Mouse (Mus musculus): Measurements from ENCODE around the gene Tmem274.

Tmem274 gene

GRCm38 (mm10) chr4:149475096-149475495 lies 2.1 kb upstream of the Tmem274 start:
- DNase-seq (ENCODE audit: extremely low spot score), result no peak

- no peak for DNase-seq (ENCODE audit: extremely low spot score)
Observed at GRCm38 (mm10) chr4:149484566-149484965, 7.4 kb downstream of the Tmem274 start.

DNA sequence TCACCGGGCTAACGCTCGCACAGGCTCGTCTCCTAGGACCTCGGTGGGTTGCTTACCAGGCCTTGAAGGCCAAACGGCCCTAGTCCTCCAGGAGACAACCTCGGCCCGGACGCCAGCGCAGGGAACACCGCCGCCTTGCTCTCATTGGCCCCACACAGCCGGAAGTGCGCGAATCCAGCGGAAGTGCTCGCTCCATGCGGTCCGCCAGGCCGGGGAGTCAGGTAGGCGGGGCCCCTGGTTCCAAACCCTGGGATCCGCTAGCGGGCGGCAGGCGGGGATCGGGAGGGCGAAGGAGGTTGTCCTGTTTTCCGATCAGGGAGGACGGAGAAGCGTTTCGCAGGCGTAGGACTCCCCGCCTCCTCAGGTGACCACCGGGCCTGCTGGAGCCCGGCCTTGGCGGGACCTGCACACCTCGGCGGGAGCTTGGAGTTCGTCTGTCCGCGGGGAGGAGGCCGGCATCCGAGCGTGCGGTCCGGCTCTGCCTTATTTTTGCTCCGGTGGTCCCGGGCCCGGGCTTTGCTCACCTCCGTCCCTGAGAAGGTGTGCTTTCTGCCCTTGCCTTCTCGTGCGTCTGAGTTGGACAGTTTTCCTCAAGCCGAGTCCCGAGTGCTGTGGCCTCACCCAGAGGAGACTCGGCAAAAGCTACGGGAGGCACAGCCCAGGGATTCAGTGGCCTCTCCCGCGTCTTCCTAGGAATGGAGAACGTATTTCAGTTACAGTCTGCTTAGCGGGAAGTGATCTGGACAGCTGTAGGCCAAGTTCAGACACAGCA lies 8.1 kb downstream of the Tmem274 start, which contains the start of the genes Nmnat1 and Lzic:
TSS of gene Nmnat1 (minus strand) at position 150 of the 772 bp plus-strand sequence.
TSS of gene Lzic (plus strand) at position 177 of the 772 bp plus-strand sequence.
- DNase-seq (ENCODE audit: extremely low spot score), result peak; percentile 95

DNA sequence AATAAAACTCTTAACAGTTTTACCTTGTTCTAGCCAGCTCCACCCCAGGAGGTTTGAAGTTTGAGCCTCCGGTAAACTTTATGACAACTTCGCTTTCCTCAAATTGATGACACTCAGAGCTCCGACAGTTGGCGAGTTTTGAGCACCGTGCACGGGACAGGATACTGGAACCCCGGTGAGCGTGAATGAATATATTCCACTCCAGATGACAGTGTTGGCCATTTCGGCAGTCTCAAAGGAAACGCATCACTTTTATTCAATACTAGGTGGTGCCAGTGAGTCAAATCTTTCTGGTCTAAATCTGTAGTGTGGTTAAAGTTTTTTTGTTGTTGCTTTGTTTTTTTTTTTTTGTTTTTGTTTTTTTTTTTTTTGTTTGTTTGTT lies 8.6 kb downstream of the Tmem274 start:
- peak; percentile 31 for DNase-seq (ENCODE audit: extremely low spot score)

GRCm38 (mm10) chr4:149487729-149488128 lies 10.6 kb downstream of the Tmem274 start:
- no peak for DNase-seq (ENCODE audit: extremely low spot score)

GRCm38 (mm10) chr4:149489415-149490240 lies 12.4 kb downstream of the Tmem274 start:
- no peak for DNase-seq (ENCODE audit: extremely low spot score)

DNA sequence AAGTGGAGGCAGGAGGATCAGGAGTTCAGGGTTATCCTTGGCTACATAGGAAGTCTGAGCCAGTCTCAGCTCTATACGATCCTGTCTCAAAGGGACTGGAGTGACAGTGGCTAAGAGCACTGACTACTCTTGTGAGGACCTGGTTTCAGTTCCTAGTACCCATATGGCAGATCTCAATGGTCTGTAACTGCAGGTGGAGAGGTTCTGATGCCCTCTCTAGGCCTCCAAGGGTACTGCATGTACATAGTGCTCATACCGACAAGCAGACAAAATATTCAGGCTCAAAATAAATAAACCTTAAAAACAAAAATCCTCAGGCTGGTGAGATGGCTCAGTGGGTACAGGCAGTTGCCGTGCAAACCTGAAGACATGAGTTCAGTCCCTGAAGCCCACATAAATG lies 14.0 kb downstream of the Tmem274 start:
- DNase-seq (ENCODE audit: extremely low spot score), result no peak

GRCm38 (mm10) chr4:149496612-149497011 lies 19.4 kb downstream of the Tmem274 start:
- DNase-seq (ENCODE audit: extremely low spot score), result peak; percentile 29

- DNase-seq (ENCODE audit: extremely low spot score), result no peak
Observed at GRCm38 (mm10) chr4:149498901-149499300, 21.7 kb downstream of the Tmem274 start.

DNA sequence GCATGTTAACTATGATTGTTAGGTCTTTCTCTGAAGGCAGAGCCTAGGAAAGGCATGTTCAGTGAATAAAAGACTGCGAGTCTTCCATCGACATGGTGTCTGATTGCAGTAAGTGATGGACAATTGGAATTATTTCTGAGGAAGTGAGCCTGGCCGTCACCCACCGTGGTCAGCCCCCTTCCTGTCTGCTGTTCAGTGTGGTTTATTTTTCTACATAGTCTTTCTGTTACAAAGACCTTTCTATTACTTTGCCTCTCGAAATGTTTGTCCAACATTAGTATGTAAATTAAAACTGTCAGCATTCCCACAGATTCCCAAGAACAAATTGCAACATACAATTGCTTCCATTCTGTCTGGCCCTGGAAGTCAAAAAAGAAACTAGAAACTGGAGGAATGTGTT lies 22.6 kb downstream of the Tmem274 start:
- no peak for DNase-seq (ENCODE audit: extremely low spot score)

- DNase-seq (ENCODE audit: extremely low spot score), result no peak
Observed at GRCm38 (mm10) chr4:149504363-149504762, 27.2 kb downstream of the Tmem274 start.

- DNase-seq (ENCODE audit: extremely low spot score), result no peak
Observed at GRCm38 (mm10) chr4:149504858-149505257, 27.7 kb downstream of the Tmem274 start.

GRCm38 (mm10) chr4:149505261-149505967 lies 28.2 kb downstream of the Tmem274 start:
- DNase-seq (ENCODE audit: extremely low spot score), result no peak

DNA sequence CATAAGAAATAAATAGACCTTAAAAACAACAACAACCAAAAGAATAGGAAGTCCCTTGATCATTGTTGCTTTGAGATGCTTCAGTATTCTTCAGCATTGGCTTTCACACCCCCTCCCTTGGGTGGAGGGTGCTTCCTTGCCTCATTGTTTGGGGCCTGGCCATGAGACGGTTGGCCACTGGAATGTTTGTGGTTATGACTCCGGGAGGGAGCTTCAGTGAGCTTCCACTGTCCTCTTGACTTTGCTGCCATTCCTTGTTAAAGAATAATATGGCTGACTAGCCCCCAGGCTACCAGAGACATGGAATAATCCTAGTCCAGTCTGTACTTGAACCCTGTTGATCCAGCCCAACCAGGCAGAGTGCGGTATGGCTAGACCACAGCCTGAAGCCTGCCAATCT lies 29.7 kb downstream of the Tmem274 start:
- no peak for DNase-seq (ENCODE audit: extremely low spot score)

DNA sequence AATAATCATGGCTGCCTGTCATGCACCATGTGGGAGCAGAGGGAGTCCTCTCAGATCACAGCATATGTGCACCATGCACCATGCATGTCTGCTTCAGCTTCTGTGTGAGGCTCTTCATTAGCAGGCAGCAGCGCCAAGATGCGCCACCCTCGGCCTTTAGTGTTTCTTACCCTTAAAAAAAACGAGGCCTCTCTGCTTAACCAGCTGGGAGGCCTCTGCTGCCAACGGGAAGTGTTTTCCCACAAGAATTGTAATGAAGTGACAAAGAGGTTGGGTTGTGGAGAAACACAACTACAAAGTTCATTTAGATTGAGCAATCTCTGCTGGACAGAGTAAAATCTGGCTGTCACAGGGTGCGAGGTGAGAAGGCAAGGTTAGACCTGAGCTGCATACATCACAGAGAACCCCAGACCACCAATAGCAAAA lies 34.1 kb downstream of the Tmem274 start:
- DNase-seq (ENCODE audit: extremely low spot score), result no peak

DNA sequence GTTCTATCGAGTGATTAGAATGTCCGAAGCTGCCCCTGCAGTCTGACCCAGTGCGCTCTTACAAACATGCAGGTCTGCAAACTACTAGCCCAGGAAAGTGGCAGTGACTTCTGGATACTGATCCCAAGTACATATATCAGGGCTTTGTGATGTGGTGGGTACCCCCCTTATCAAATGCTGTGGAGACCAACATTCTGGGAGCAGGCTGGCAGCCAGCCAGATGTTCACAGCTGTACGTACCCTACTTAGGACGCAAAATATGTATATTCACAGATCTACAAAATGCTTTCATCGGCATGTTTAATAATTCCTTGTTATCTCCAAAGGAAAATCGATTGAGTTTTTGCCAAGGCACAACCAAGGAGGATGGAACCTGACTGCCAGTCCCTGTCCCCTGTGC lies 34.9 kb downstream of the Tmem274 start:
- DNase-seq (ENCODE audit: extremely low spot score), result no peak

DNA sequence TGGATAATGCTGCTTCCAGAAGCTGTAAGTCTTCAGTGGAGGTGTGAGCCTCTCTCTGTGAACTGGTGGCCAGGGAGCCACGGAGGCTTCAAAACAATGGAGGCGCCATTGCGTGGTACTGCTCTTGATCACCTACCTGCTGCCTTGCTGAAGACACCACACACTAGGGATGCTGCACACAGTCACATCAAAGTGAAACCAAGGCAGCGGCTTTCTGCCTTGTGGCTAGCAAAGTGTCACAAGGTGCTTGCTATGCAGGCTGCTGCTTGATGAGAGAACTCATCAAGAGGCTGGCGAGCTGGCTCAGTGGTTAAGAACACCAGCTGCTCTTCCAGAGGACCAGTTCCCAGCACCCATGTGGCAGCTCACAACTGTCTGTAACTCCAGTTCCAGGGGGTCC lies 38.5 kb downstream of the Tmem274 start:
- no peak for DNase-seq (ENCODE audit: extremely low spot score)

DNA sequence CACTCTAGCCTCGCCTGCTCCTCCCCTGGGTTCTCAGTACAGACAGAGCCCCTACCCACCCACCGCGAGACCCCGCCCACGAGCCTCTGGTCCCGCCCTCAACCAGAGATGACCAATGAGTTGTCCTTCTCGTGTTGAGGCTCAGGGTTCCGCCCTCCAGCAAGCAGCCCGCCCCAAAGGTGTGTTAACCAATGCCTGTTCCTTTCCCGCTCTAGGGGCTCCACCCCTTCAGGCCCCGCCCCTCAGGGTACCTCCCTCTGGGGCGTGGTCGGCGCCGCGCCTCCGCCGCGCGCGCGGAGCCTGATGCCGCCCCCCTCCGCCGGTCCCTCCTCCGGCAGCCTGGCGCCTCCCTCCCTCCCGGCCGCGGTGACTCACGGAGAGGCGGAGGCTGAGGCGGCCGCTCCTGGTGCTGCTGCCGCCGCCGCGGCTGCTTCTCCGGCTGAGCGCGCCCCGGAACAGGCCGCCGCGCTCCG lies 40.7 kb downstream of the Tmem274 start, which contains the start of gene Ctnnbip1:
TSS of gene Ctnnbip1 (plus strand) at position 369 of the 473 bp plus-strand sequence.
- DNase-seq (ENCODE audit: extremely low spot score), result peak; percentile 99

DNA sequence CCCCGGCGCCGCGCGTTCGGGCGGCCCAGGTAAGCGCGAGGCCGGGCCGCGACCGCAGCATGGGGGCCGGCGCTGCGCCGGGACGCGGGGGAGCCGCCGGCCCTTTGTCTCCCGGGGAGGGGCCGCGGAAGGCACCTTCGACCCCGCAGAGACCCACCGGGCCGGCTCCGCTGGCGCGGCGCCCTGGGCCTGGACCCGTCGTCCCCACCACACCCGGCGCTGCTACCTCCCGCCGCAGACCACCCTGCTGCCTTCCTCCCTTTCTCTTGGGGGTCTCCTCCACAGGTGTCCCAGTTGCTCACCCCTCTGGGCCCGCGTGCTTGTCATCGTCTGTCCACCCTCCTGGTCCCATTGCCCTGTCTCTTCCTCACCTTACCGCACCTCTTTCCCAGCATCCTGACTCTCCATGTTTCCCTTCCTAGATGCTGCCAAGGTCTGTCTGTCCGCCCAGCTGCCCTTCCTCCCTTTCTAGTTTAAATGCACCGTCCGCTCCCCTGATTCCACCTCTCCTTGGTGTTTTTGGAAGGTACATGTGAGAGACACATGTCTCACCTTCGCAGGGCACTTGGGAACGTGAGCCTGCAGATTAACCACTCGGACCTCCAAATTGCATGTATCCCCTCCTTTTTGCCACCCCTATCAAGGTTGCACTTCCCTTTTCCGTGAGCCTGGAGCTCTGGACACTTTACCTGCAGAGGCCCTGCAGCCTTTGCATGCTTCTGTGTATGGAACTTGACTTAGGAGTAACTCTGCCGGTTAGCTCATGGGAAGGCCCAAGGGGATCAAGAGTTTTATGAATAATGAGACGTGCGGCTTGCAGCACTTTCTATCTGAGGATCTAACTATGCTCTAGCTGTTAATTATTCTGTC lies 41.4 kb downstream of the Tmem274 start:
- DNase-seq (ENCODE audit: extremely low spot score), result peak; percentile 36

GRCm38 (mm10) chr4:149521258-149521657 lies 44.1 kb downstream of the Tmem274 start:
- no peak for DNase-seq (ENCODE audit: extremely low spot score)

GRCm38 (mm10) chr4:149523961-149524360 lies 46.8 kb downstream of the Tmem274 start:
- no peak for DNase-seq (ENCODE audit: extremely low spot score)

Measured in embryo, embryonic 9.5 days (tissue).